Mouse (Mus musculus) hindbrain, postnatal 0 days (tissue): ENCODE data around the gene Socs7. TPM values are rescaled to one million over a fixed set of nuclear protein-coding genes. Genes with fewer than 3 reads are reported as not detected.

Experiments
- ATAC-seq: fragments of 200-750 bp; cut with Nextera tagmentation; 2 replicates; pipeline ENCODE4 v1.8.0; 2017; ENCODE audit warnings: mild to moderate bottlenecking, moderate TSS enrichment, moderate library complexity
- DNase-seq: peaks from one replicate; pipeline ENCODE4 v3.0.0-alpha.2; 2015; ENCODE audit warnings: low spot score
- H3K27ac ChIP-seq: fragments of 300-500 bp; sonication (generic); 2 replicates; pipeline ENCODE4 v1.5.1; 2014; ENCODE audit warnings: mild to moderate bottlenecking
- H3K27me3 ChIP-seq: fragments of 300-500 bp; sonication (generic); 2 replicates; pipeline ENCODE4 v1.6.1; 2014; ENCODE audit warnings: low read length, mixed read lengths; ENCODE audit not compliant: insufficient read depth
- H3K36me3 ChIP-seq: fragments of 300-500 bp; sonication (generic); 2 replicates; pipeline ENCODE4 v1.6.1; 2014; ENCODE audit warnings: low read length, mixed read lengths; ENCODE audit not compliant: insufficient read depth
- H3K4me1 ChIP-seq: fragments of 300-500 bp; sonication (generic); 2 replicates; pipeline ENCODE4 v1.6.1; 2014; ENCODE audit warnings: antibody characterized with exemption, low read length, mixed read lengths; ENCODE audit not compliant: insufficient read depth
- H3K4me2 ChIP-seq: fragments of 300-500 bp; sonication (generic); 2 replicates; pipeline ENCODE4 v1.6.1; 2014; ENCODE audit warnings: low read depth, mild to moderate bottlenecking, low read length, moderate library complexity, mixed read lengths
- H3K4me3 ChIP-seq: fragments of 300-500 bp; sonication (generic); 2 replicates; pipeline ENCODE4 v1.5.1; 2014; ENCODE audit warnings: low read length
- H3K9ac ChIP-seq: fragments of 300-500 bp; sonication (generic); replicated peaks from 2 replicates; pipeline ENCODE4 v1.6.1; 2014; ENCODE audit warnings: mild to moderate bottlenecking, low read length, moderate library complexity, mixed read lengths
- H3K9me3 ChIP-seq: fragments of 300-500 bp; sonication (generic); 2 replicates; pipeline ENCODE4 v1.6.1; 2016; ENCODE audit warnings: low read length, mixed read lengths
- CTCF ChIP-seq: IDR thresholded peaks from 2 replicates; pipeline ENCODE4 v1.5.1; 2016; ENCODE audit warnings: antibody characterized with exemption, control low read depth, low read depth
- WGBS: fragments of 180-500 bp; shearing (Covaris S2); extraction: QIAGEN DNeasy Blood & Tissue Kit; methylation state at CpG from one replicate; pipeline ENCODE4 v1.1.7; 2014; 5-methylcytosine and 5-hydroxymethylcytosine counted together
- polyA plus RNA-seq: library from polyadenylated mRNA; unstranded; fragments of >200 nt; fragmentation: Nextera tagmentation; extraction: Ambion mirVana; gene quantifications from 2 replicates; pipeline ENCODE4 v1.2.1, GENCODE M21; 2015
- total RNA-seq: library from RNA; depleted of rRNA; stranded (reverse); fragments of >200 nt; gene quantifications from 2 replicates; pipeline ENCODE4 v1.2.3, GENCODE M21; 2014

Socs7 gene
- total and polyA plus RNA-seq, 2 experiments from 2014 or later = 5.9 to 59.0 TPM

- H3K36me3 ChIP-seq = no peaks in the 10 kb centered on the region
- DNase-seq (no peak), ATAC-seq (no peak)
- no peaks in the 10 kb centered on the region for H3K9me3 ChIP-seq
- no peaks in the 10 kb centered on the region for H3K27me3 ChIP-seq
- H3K9ac ChIP-seq = no peak overlapping the region
- 78% methylated on average over 3 of the region's 3 CpGs for whole genome bisulfite sequencing
- H3K4me1 ChIP-seq = peaks cover 25% of the 10 kb centered on the region
- no peak overlapping the region for H3K4me3 ChIP-seq
- H3K4me2 ChIP-seq = no peak overlapping the region
- TF ChIP-seq CTCF = no peak
- peak overlapping the region; percentile 76; the same call in 1 of the 2 replicates for H3K27ac ChIP-seq
These were observed 39.5 kb downstream of the Socs7 start for GRCm38 (mm10) chr11:97401686-97402435.

- no peak for ATAC-seq
- WGBS = 16% methylated on average over 2 of the region's 2 CpGs
- no peaks in the 10 kb centered on the region for H3K27me3 ChIP-seq
- H3K4me2 ChIP-seq = no peak overlapping the region
- H3K9me3 ChIP-seq = no peaks in the 10 kb centered on the region
- H3K27ac ChIP-seq = peak overlapping the region; percentile 65; the same call in 1 of the 2 replicates
- DNase-seq = no peak
- no peaks in the 10 kb centered on the region for H3K36me3 ChIP-seq
- H3K9ac ChIP-seq = no peak overlapping the region
- no peak for TF ChIP-seq CTCF
- H3K4me3 ChIP-seq = no peak overlapping the region
- H3K4me1 ChIP-seq = peaks cover 25% of the 10 kb centered on the region
These were observed 40.4 kb downstream of the Socs7 start for GRCm38 (mm10) chr11:97402746-97403145.

- peak overlapping the region; percentile 67 for H3K9ac ChIP-seq
These were observed 41.3 kb downstream of the Socs7 start for GRCm38 (mm10) chr11:97403614-97404183.

GRCm38 (mm10) chr11:97404184-97404760, 41.9 kb downstream of the Socs7 start:
- Histone ChIP-seq H3K4me2 (peak overlapping the region; percentile 65), H3K27me3 (no peaks in the 10 kb centered on the region), H3K4me3 (peak overlapping the region; percentile 41), H3K9me3 (no peaks in the 10 kb centered on the region), H3K9ac (peak overlapping the region; percentile 67), H3K36me3 (no peaks in the 10 kb centered on the region), H3K4me1 (peaks cover 25% of the 10 kb centered on the region), H3K27ac (peak overlapping the region; percentile 65)
- peak; percentile 79 for DNase-seq
- no peak for TF ChIP-seq CTCF
- ATAC-seq = peak; percentile 55
- WGBS = under 1% methylated on average over 51 of the region's 61 CpGs

More at GRCm38 (mm10) chr11:97403614-97404183, 41.3 kb downstream of the Socs7 start:
- peak overlapping the region; percentile 41 for H3K4me3 ChIP-seq
- no peak for DNase-seq
- ATAC-seq = no peak
- TF ChIP-seq CTCF = no peak
- 33% methylated on average over 8 of the region's 8 CpGs for WGBS
- H3K4me1 ChIP-seq = peaks cover 25% of the 10 kb centered on the region
- H3K36me3 ChIP-seq = no peaks in the 10 kb centered on the region
- H3K27me3 ChIP-seq = no peaks in the 10 kb centered on the region
- no peaks in the 10 kb centered on the region for H3K9me3 ChIP-seq
- peak overlapping the region; percentile 65; the same call in 1 of the 2 replicates for H3K27ac ChIP-seq
- peak overlapping the region; percentile 65 for H3K4me2 ChIP-seq

- Histone ChIP-seq H3K9ac (peak overlapping the region; percentile 67), H3K9me3 (no peaks in the 10 kb centered on the region), H3K27me3 (no peaks in the 10 kb centered on the region), H3K36me3 (no peaks in the 10 kb centered on the region), H3K4me3 (peak overlapping the region; percentile 41), H3K27ac (peak overlapping the region; percentile 65), H3K4me2 (peak overlapping the region; percentile 65), H3K4me1 (peaks cover 25% of the 10 kb centered on the region)
- WGBS = under 1% methylated on average over 11 of the region's 11 CpGs
- no peak for TF ChIP-seq CTCF
- DNase-seq (peak; percentile 61), ATAC-seq (peak; percentile 25)
These were observed 42.4 kb downstream of the Socs7 start for GRCm38 (mm10) chr11:97404761-97405190.

GRCm38 (mm10) chr11:97406094-97406951, 44.0 kb downstream of the Socs7 start:
- WGBS = 52% methylated on average over 10 of the region's 10 CpGs
- ATAC-seq = no peak
- Histone ChIP-seq H3K4me2 (peak overlapping the region; percentile 65), H3K9ac (peak overlapping the region; percentile 67), H3K4me3 (peak overlapping the region; percentile 41), H3K27ac (peak overlapping the region; percentile 65; the same call in 1 of the 2 replicates), H3K27me3 (no peaks in the 10 kb centered on the region), H3K4me1 (peaks cover 17% of the 10 kb centered on the region), H3K36me3 (no peaks in the 10 kb centered on the region), H3K9me3 (no peaks in the 10 kb centered on the region)
- peak; percentile 21 for DNase-seq
- TF ChIP-seq CTCF = no peak
